Comparison of ENCODE assay signal across 7 mouse cellular contexts in genomic region chr6:140714905-140715365, GRCm38 (mm10). TPM values are rescaled to one million over a fixed set of nuclear protein-coding genes. Genes with fewer than 3 reads are reported as not detected.
DNase-seq lines count a peak whose midpoint lies in the region; ATAC-seq and TF ChIP-seq lines count a peak whose summit lies in the region.

No protein-coding gene starts in this region.

- H3K36me3 ChIP-seq in intestine, embryonic 15.5 days: no peaks in the 10 kb centered on the region
- no peaks in the 10 kb centered on the region for H3K36me3 ChIP-seq in midbrain, embryonic 13.5 days
- no peaks in the 10 kb centered on the region for H3K36me3 ChIP-seq in small intestine, adult 2 months (ENCODE audit: control insufficient read depth, insufficient read depth, low read length)

- H3K9ac ChIP-seq in intestine, embryonic 15.5 days: no peak overlapping the region
- no peak overlapping the region for H3K9ac ChIP-seq in midbrain, embryonic 13.5 days (replicated peaks)

- H3K27me3 ChIP-seq in intestine, embryonic 15.5 days (replicated peaks): no peaks in the 10 kb centered on the region
- H3K27me3 ChIP-seq in midbrain, embryonic 13.5 days: peaks cover 10% of the 10 kb centered on the region; the same call in 1 of the 2 replicates
- no peaks in the 10 kb centered on the region for H3K27me3 ChIP-seq in small intestine, adult 2 months (ENCODE audit: control insufficient read depth, insufficient read depth, low read length)

- DNase-seq in cerebellum, postnatal 14 days: peak; percentile 90 to 91
- peak; percentile 14 for DNase-seq in gastrocnemius, adult 8-10 months (ENCODE audit: low spot score in 2 of 2)
- peak; percentile 81 to 85 for DNase-seq in left cerebral cortex, postnatal 14 days (ENCODE audit: low spot score in 2 of 2)

- peak; percentile 85 for ATAC-seq in activated CD4-positive, CD25-positive, alpha-beta regulatory T cell, adult 4 months
- ATAC-seq in intestine, embryonic 15.5 days: peak; percentile 56
- ATAC-seq in midbrain, embryonic 13.5 days: peak; percentile 68

- H3K4me2 ChIP-seq in intestine, embryonic 15.5 days (replicated peaks): no peak overlapping the region
- no peak overlapping the region for H3K4me2 ChIP-seq in midbrain, embryonic 13.5 days (replicated peaks)

- TF ChIP-seq POLR2A in small intestine, adult 2 months (IDR thresholded peaks at IDR 0.05; ENCODE audit: low read depth, low read length): no peak

- no peak overlapping the region for H3K4me3 ChIP-seq in intestine, embryonic 15.5 days (replicated peaks)
- no peak overlapping the region for H3K4me3 ChIP-seq in midbrain, embryonic 13.5 days (replicated peaks)
- no peak overlapping the region for H3K4me3 ChIP-seq in small intestine, adult 2 months (ENCODE audit: low read depth, low read length)

- H3K9me3 ChIP-seq in intestine, embryonic 15.5 days: no peaks in the 10 kb centered on the region
- H3K9me3 ChIP-seq in midbrain, embryonic 13.5 days: no peaks in the 10 kb centered on the region

- peak; percentile 79; the same call in 1 of the 2 replicates for TF ChIP-seq CTCF in small intestine, adult 2 months (IDR thresholded peaks at IDR 0.05; ENCODE audit: extremely low read depth, insufficient read length, insufficient replicate concordance, low read depth, low read length)

- WGBS in intestine, embryonic 15.5 days: 24% methylated on average over 10 of the region's 10 CpGs
- WGBS in midbrain, embryonic 13.5 days: 27% methylated on average over 10 of the region's 10 CpGs
- WGBS in small intestine, adult 2 months: 17% methylated on average over 10 of the region's 10 CpGs

- H3K4me1 ChIP-seq in intestine, embryonic 15.5 days (replicated peaks): no peaks in the 10 kb centered on the region
- H3K4me1 ChIP-seq in midbrain, embryonic 13.5 days (replicated peaks): no peaks in the 10 kb centered on the region
- no peaks in the 10 kb centered on the region for H3K4me1 ChIP-seq in small intestine, adult 2 months (ENCODE audit: control insufficient read depth, insufficient read depth, insufficient read length, low read length)

- intact Hi-C loops in left cerebral cortex, postnatal 14 days (cut with DNase I): loop anchor here (5.0 kb wide), 1 partner anchor 862 kb away; no protein-coding TSS in a partner anchor

- H3K27ac ChIP-seq in intestine, embryonic 15.5 days: no peak overlapping the region
- H3K27ac ChIP-seq in midbrain, embryonic 13.5 days: no peak overlapping the region
- H3K27ac ChIP-seq in small intestine, adult 2 months (ENCODE audit: insufficient read depth, low read depth, low read length): no peak overlapping the region

RNA-seq across cellular contexts. Expression of gene Gm11077, which starts 14.1 kb away (rescaled TPM):
- not detected for polyA plus RNA-seq in activated CD4-positive, CD25-positive, alpha-beta regulatory T cell, adult 4 months (2017; shearing (Covaris generic))
- total RNA-seq in gastrocnemius, adult 8-10 months (2022): not detected
- not detected in 2 replicates for polyA plus RNA-seq in intestine, embryonic 15.5 days (2015; fragmentation: Nextera tagmentation; extraction: Ambion mirVana)
- not detected for total RNA-seq in left cerebral cortex, postnatal 14 days (2021)
- polyA plus RNA-seq in midbrain, embryonic 13.5 days (2015; fragmentation: Nextera tagmentation; extraction: Ambion mirVana): not detected in 2 replicates
- not detected in 2 replicates for polyA plus RNA-seq in small intestine, adult 2 months (2012; rRNA removed)

Comparison
In these comparisons a context has a peak if more than half of its experiments do, and no peak if none do; other contexts are left out.
1. DNase-seq: peak in every context shown above with its lines; median percentile 90 in cerebellum, postnatal 14 days; 83 in left cerebral cortex, postnatal 14 days; 14 in gastrocnemius, adult 8-10 months.